Mouse (Mus musculus) limb, embryonic 11.5 days (tissue): ENCODE measurements at regions not wholly inside any gene's neighbourhood (a gene's known extent, or its start where the extent isn't known, plus 50 kb on each side); places are given as distances from the start of the nearest gene placed in this dataset.
"Not testable (repeated sequence)": the region's sequence is repeated elsewhere in the genome, so short reads cannot be mapped to it uniquely, and the experiment has no call there.

ENCODE experiments used
- ATAC-seq: fragments of 200-750 bp; cut with Nextera tagmentation; 2 replicates; pipeline ENCODE4 v1.8.0; 2017; ENCODE audit warnings: low read depth; ENCODE audit not compliant: insufficient number of reproducible peaks, low FRiP score, low TSS enrichment
- DNase-seq: peaks from one replicate; pipeline ENCODE4 v3.0.0-alpha.2; 2015; ENCODE audit warnings: low spot score
- H3K27ac ChIP-seq: fragments of 300-500 bp; sonication (generic); replicated peaks from 2 replicates; pipeline ENCODE4 v1.5.1; 2014; ENCODE audit warnings: low read depth, mild to moderate bottlenecking, low read length
- H3K27me3 ChIP-seq: fragments of 300-500 bp; sonication (generic); 2 replicates; pipeline ENCODE4 v1.6.1; 2014; ENCODE audit warnings: mild to moderate bottlenecking, low read length, mixed read lengths; ENCODE audit not compliant: control insufficient read depth, insufficient read depth
- H3K36me3 ChIP-seq: fragments of 300-500 bp; sonication (generic); 2 replicates; pipeline ENCODE4 v1.6.1; 2014; ENCODE audit warnings: mild to moderate bottlenecking, low read length, moderate library complexity, mixed read lengths; ENCODE audit not compliant: control insufficient read depth, insufficient read depth
- H3K4me1 ChIP-seq: fragments of 300-500 bp; sonication (generic); 2 replicates; pipeline ENCODE4 v1.6.1; 2014; ENCODE audit warnings: low read length, mixed read lengths; ENCODE audit not compliant: control insufficient read depth, insufficient read depth
- H3K4me2 ChIP-seq: fragments of 300-500 bp; sonication (generic); 2 replicates; pipeline ENCODE4 v1.6.1; 2014; ENCODE audit warnings: low read depth, mild to moderate bottlenecking, moderate library complexity; ENCODE audit not compliant: severe bottlenecking
- H3K4me3 ChIP-seq: fragments of 300-500 bp; sonication (generic); 2 replicates; pipeline ENCODE4 v1.5.1; 2014; ENCODE audit warnings: low read depth, low read length
- H3K9ac ChIP-seq: fragments of 300-500 bp; sonication (generic); 2 replicates; pipeline ENCODE4 v1.6.1; 2014; ENCODE audit warnings: mild to moderate bottlenecking, low read length
- H3K9me3 ChIP-seq: fragments of 300-500 bp; sonication (generic); 2 replicates; pipeline ENCODE4 v1.6.1; 2016; ENCODE audit warnings: low read length; ENCODE audit not compliant: control insufficient read depth
- WGBS: fragments of 180-500 bp; shearing (Covaris S2); extraction: QIAGEN DNeasy Blood & Tissue Kit; methylation state at CpG from one replicate; pipeline ENCODE4 v1.1.7; 2014; 5-methylcytosine and 5-hydroxymethylcytosine counted together

DNA sequence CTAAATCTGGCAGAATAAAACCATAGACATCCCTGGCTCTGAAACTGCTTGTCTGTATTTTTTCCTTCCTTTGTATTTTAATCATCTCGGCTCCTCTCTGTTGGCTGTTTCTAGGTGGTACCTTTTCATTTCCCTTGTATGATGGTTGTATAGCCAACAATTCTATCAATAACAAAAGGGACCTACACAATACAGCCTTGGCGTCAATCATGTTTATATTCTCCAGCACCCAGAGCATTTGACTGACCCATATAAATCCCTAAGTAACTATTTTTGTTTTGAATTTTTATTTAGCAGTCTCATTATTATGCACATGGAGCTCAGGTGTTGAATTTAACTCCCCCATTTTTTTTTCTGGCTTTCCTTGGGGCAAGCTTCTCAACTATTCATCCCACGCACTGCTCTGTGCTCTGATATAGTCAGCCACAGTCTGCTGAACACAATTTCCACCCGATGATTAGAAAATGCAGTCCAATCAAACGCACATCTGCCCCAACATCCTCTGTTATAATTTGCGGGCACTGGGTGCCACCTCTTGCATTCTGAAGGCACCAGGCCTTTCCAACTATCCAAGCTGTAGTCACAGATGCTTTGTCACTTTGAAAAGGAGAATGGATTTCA is 422.1 kb upstream of the Sphkap start:
- Histone ChIP-seq H3K4me3 (no peak overlapping the region), H3K9me3 (no peaks in the 10 kb centered on the region), H3K9ac (no peak overlapping the region), H3K27me3 (no peaks in the 10 kb centered on the region), H3K36me3 (no peaks in the 10 kb centered on the region), H3K4me2 (no peak overlapping the region), H3K4me1 (no peaks in the 10 kb centered on the region), H3K27ac (no peak overlapping the region)
- no peak for ATAC-seq
- DNase-seq: no peak
- 90% methylated on average over 6 of the region's 6 CpGs for WGBS

DNA sequence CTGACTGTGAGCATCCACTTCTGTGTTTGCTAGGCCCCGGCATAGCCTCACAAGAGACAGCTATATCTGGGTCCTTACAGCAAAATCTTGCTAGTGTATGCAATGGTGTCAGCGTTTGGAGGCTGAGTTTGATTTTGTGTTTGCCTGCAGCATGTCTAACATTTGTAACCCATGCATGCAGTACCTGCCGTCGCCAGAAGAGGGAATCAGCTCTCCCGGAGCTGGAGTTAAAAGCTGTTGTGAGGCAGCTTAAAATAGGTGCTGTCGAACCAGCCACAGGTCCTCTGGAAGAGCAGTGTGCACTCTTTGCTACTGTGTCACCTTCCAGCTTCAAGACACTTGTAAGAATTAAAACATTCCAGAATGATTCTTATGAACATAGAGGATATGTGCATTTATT is 403.2 kb upstream of the Sphkap start:
- not testable (repeated sequence) for H3K9me3 ChIP-seq, H3K9ac ChIP-seq, H3K4me3 ChIP-seq, H3K27me3 ChIP-seq, H3K27ac ChIP-seq, H3K4me1 ChIP-seq, ATAC-seq, H3K4me2 ChIP-seq, H3K36me3 ChIP-seq
- 28% methylated on average over 5 of the region's 6 CpGs for WGBS
- DNase-seq: peak; percentile 53

DNA sequence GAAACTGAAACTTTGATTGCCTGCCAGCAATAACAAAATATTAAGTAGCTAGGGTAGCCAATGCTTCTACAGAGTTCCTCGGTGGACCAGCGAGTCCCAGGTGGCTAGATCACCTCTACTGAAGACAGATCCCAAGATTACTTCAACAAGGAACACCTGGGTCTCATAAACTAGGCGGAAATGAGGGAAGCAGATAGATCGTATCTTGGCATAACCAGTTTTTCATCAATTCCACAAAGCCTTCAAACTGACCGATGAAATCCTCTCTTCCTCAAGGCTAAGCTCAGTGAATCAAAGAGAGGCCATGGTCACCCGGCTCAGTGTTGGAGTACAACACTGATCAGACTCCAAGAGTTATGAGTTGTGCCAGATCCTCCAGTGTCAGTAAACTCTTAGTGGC is 400.4 kb upstream of the Sphkap start:
- no peaks in the 10 kb centered on the region for H3K9me3 ChIP-seq
- no peaks in the 10 kb centered on the region for H3K27me3 ChIP-seq
- WGBS: 87% methylated on average over 6 of the region's 6 CpGs
- H3K36me3 ChIP-seq: no peaks in the 10 kb centered on the region
- H3K9ac ChIP-seq: no peak overlapping the region
- no peaks in the 10 kb centered on the region for H3K4me1 ChIP-seq
- no peak overlapping the region for H3K27ac ChIP-seq
- no peak overlapping the region for H3K4me3 ChIP-seq
- ATAC-seq: no peak
- no peak for DNase-seq
- H3K4me2 ChIP-seq: no peak overlapping the region

DNA sequence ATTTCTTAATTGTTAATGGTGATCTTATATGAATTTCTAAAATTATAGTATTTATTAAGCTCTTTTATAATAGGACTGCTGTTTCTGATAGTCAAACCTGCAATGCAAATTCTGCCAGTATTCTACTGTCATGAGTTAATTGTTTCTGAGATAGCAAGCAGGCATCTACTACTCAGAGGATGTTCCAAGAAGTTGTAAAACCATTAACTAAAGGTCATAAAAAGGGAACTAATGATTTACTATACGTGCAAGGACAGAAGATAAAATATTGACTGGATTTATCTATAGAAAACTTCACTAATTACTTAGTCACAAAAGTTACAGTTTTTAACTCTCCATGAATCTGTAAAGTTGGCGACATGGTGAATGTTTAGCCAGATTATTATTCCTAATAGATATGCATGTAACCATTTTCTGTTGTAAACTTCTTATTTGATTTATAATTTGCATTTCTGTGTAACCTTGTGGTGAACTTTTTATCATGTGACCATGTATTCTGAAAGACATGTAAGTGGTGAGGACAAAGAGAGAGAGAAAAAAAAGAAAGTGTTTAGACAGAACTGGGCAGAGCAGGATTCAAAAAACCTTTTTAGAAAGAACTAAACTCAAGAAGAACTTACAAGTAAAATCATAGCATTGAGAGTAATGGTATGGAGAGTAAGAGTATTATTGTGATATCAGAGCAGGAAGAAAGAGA is 395.5 kb upstream of the Sphkap start:
- Histone ChIP-seq H3K27me3 (no peaks in the 10 kb centered on the region), H3K36me3 (no peaks in the 10 kb centered on the region), H3K4me3 (no peak overlapping the region), H3K9ac (no peak overlapping the region), H3K4me2 (no peak overlapping the region), H3K9me3 (no peaks in the 10 kb centered on the region), H3K4me1 (no peaks in the 10 kb centered on the region), H3K27ac (no peak overlapping the region)
- DNase-seq (no peak), ATAC-seq (no peak)
- 81% methylated on average over 2 of the region's 2 CpGs for WGBS

DNA sequence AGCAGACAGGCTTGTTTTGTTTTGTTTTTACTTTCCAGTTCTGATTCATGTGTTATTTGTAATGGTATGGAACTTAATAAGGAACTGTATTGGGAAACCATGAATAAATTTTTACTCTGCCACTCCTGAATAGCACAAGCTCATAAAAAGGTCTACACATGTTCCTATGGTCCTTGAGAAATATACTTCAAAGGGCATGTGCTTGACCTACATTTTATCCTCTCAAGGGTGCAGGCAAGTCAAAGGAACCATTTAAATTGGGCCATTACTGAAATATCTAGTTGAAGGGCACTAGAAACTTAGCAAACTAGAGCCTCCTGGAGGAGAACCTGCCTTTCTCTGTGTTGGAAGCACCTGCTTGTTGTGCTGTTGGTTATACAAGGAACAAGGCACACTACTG is 393.8 kb upstream of the Sphkap start:
- H3K27ac ChIP-seq: no peak overlapping the region
- DNase-seq (no peak), ATAC-seq (no peak)
- no peak overlapping the region for H3K4me2 ChIP-seq
- no peaks in the 10 kb centered on the region for H3K27me3 ChIP-seq
- no peaks in the 10 kb centered on the region for H3K36me3 ChIP-seq
- H3K4me3 ChIP-seq: no peak overlapping the region
- H3K9me3 ChIP-seq: no peaks in the 10 kb centered on the region
- no peak overlapping the region for H3K9ac ChIP-seq
- no peaks in the 10 kb centered on the region for H3K4me1 ChIP-seq

DNA sequence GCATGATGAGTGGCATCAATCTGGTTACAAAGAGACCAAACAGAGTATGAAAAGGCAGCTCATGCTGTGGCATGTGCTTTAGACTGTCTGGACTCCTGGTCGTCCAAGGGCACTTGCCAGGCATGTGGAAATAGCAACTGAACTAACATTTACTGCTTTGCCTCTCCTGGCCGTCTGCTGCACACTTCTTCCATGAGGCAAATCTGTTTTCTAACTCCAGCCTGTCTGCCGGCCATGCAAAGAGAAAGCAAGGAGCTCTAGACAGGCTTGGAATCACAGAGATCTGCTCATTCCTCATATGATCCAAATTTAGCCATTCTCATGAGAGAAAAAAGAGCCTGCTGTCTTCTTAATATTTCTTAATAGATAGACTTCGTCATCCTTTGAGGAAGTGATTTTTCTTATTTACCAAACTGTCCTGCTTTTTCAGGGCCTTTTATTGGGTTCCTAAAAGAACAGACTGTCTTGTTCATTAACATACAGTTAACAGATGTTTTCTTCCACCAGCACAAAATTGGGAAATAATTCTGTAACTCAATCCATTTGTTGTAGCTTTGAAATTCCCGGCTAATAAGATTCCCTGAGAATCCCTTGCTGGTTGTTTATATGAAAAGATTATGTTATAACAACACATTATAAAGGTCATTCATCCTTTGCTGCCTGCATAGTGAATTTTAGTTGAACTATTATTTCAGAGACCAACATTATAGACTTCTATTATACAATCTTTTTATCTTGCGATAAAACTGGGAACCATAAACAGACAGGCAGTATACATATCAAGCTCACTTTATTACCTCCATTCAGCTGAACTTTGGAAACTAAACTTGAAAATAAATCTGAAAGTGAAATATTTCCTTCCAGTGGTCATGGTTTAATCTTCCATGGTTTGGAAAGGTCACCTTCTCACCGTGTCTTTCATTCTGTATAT is 389.2 kb upstream of the Sphkap start:
- ATAC-seq (no peak), DNase-seq (no peak)
- Histone ChIP-seq H3K4me3 (no peak overlapping the region), H3K36me3 (no peaks in the 10 kb centered on the region), H3K4me1 (no peaks in the 10 kb centered on the region), H3K9ac (no peak overlapping the region), H3K9me3 (no peaks in the 10 kb centered on the region), H3K4me2 (no peak overlapping the region), H3K27ac (no peak overlapping the region), H3K27me3 (no peaks in the 10 kb centered on the region)
- WGBS: 60% methylated on average over 7 of the region's 7 CpGs

DNA sequence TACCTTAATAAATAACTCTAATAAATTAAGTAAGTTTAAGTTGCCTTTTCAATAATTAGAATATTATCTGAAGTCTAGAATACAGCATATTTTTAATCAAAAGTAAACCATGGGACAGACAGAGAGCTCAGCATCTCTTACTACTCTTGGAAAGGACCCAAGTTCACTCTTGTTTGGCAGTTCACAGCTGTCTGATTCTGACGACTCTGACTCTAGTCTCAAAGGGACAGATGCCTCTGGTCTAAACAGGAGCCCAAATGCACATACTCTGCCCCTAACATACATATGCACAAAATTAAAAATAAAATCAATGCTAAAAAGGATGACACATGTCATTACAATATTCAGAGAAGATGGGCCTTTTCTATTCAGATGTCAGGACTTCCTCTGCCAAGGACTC is 369.2 kb upstream of the Sphkap start:
- WGBS: 68% methylated on average over 1 of the region's 1 CpGs
- H3K27me3 ChIP-seq: no peaks in the 10 kb centered on the region
- ATAC-seq (no peak), DNase-seq (no peak)
- no peak overlapping the region for H3K4me2 ChIP-seq
- H3K9ac ChIP-seq: no peak overlapping the region
- H3K27ac ChIP-seq: no peak overlapping the region
- H3K4me3 ChIP-seq: no peak overlapping the region
- no peaks in the 10 kb centered on the region for H3K36me3 ChIP-seq
- H3K4me1 ChIP-seq: no peaks in the 10 kb centered on the region
- H3K9me3 ChIP-seq: no peaks in the 10 kb centered on the region

DNA sequence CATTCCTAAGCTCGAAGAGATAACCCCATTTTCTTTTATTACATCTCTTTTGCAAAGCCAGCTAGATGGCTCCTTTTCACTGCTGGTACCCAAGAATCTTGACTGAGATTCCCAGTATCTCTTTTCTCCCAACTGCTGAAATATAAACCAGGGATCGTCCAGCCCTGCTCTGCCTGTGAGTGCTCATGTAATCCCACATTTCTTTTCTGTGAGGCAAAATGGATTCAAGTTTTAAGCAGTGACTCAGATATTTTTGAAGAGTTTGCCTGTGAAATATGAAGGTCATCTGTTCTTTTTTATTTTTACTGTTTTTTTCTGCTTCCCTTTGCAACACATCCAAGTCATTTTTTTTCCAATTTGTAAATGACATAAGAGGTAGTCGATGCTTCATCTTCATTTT is 363.2 kb upstream of the Sphkap start:
- Histone ChIP-seq H3K4me2 (no peak overlapping the region), H3K27me3 (no peaks in the 10 kb centered on the region), H3K4me1 (no peaks in the 10 kb centered on the region), H3K36me3 (no peaks in the 10 kb centered on the region), H3K4me3 (no peak overlapping the region), H3K27ac (no peak overlapping the region), H3K9me3 (no peaks in the 10 kb centered on the region), H3K9ac (no peak overlapping the region)
- WGBS: 78% methylated on average over 3 of the region's 3 CpGs
- DNase-seq (no peak), ATAC-seq (no peak)
